Mouse (Mus musculus) kidney, postnatal 0 days (tissue): ENCODE data around the gene H13. TPM values are rescaled to one million over a fixed set of nuclear protein-coding genes. Genes with fewer than 3 reads are reported as not detected.
"Not testable (repeated sequence)": the region's sequence is repeated elsewhere in the genome, so short reads cannot be mapped to it uniquely, and the experiment has no call there.

Experiments used
- ATAC-seq: fragments of 200-750 bp; cut with Nextera tagmentation; replicated peaks from 2 replicates; pipeline ENCODE4 v1.8.0; 2017; ENCODE audit warnings: low read depth, moderate number of reproducible peaks, moderate TSS enrichment, moderate library complexity; ENCODE audit not compliant: low FRiP score
- DNase-seq: peaks from one replicate; pipeline ENCODE4 v3.0.0-alpha.2; 2016; ENCODE audit warnings: low spot score
- H3K27ac ChIP-seq: fragments of 300-500 bp; sonication (generic); 2 replicates; pipeline ENCODE4 v1.5.1; 2014; ENCODE audit warnings: mild to moderate bottlenecking
- H3K27me3 ChIP-seq: fragments of 300-500 bp; sonication (generic); 2 replicates; pipeline ENCODE4 v1.6.1; 2014; ENCODE audit warnings: low read length, mixed read lengths; ENCODE audit not compliant: insufficient read depth
- H3K36me3 ChIP-seq: fragments of 300-500 bp; sonication (generic); 2 replicates; pipeline ENCODE4 v1.6.1; 2014; ENCODE audit warnings: low read length, mixed read lengths; ENCODE audit not compliant: insufficient read depth
- H3K4me1 ChIP-seq: fragments of 300-500 bp; sonication (generic); replicated peaks from 2 replicates; pipeline ENCODE4 v1.6.1; 2014; ENCODE audit warnings: antibody characterized with exemption, low read length, mixed read lengths; ENCODE audit not compliant: insufficient read depth
- H3K4me2 ChIP-seq: fragments of 300-500 bp; sonication (generic); 2 replicates; pipeline ENCODE4 v1.6.1; 2014; ENCODE audit warnings: mild to moderate bottlenecking, low read length, moderate library complexity, mixed read lengths
- H3K4me3 ChIP-seq: fragments of 300-500 bp; sonication (generic); replicated peaks from 2 replicates; pipeline ENCODE4 v1.5.1; 2014; ENCODE audit warnings: low read depth, low read length
- H3K9ac ChIP-seq: fragments of 300-500 bp; sonication (generic); 2 replicates; pipeline ENCODE4 v1.6.1; 2014; ENCODE audit warnings: low read depth, low read length
- H3K9me3 ChIP-seq: fragments of 300-500 bp; sonication (generic); replicated peaks from 2 replicates; pipeline ENCODE4 v1.6.1; 2016; ENCODE audit warnings: low read length, inconsistent platforms, mixed read lengths
- CTCF ChIP-seq: IDR thresholded peaks from 2 replicates; pipeline ENCODE4 v1.5.1; 2016; ENCODE audit warnings: antibody characterized with exemption, low read depth, mild to moderate bottlenecking, moderate library complexity
- WGBS: fragments of 180-500 bp; shearing (Covaris S2); extraction: QIAGEN DNeasy Blood & Tissue Kit; methylation state at CpG from one replicate; pipeline ENCODE4 v1.1.7; 2014; 5-methylcytosine and 5-hydroxymethylcytosine counted together
- polyA plus RNA-seq: library from polyadenylated mRNA; unstranded; fragments of >200 nt; fragmentation: Nextera tagmentation; extraction: Ambion mirVana; gene quantifications from 2 replicates; pipeline ENCODE4 v1.2.1, GENCODE M21; 2015

The H13 gene
- polyA plus RNA-seq, 1 experiment from 2014 or later = 160 TPM

DNA sequence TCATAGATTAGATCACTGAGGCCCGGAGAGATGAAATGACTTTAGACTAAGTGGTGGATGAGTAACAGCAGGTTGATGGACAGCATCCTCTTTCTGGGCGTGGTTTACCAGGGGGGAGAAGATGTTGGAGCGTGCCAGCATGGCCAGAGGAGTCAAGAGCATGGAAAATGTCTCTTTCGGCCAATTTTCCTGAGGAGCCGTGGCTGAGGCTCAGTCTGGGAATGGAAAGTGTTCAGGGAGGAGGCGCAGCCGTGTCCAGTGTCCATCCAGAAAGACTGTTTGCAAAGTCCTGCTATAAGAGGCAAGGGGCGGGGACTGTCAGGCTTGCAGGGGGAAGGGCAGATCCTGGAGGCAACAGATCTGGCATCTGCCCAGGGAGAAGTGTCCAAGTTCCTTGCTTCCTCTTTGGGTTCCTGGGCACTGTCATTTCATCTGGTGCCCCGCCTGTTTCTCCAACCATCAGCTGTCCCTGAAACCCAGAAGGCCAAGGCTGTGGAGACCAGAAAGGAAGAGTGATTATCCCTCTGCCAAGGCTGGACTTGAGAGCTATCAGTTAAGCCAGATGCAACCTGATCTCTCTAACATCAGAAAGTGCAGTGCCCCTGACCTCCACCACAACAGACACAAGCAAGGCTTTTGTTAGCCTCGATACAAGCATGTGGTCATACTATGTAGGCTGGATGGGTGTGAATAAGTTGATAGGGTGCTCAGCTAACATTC lies 16.2 kb upstream of the H13 start:
- 45% methylated on average over 10 of the region's 10 CpGs for WGBS
- no peaks in the 10 kb centered on the region for H3K27me3 ChIP-seq
- no peak overlapping the region for H3K9ac ChIP-seq
- ATAC-seq (0 out of 2 replicates have a peak, but pooled peaks have one; percentile 11), DNase-seq (peak; percentile 47)
- H3K4me2 ChIP-seq = no peak overlapping the region
- H3K36me3 ChIP-seq = no peaks in the 10 kb centered on the region
- H3K9me3 ChIP-seq = no peaks in the 10 kb centered on the region
- 0 out of 2 replicates have a peak overlapping the region, but pooled peaks have one; percentile 5 for H3K27ac ChIP-seq
- H3K4me1 ChIP-seq = peaks cover 7% of the 10 kb centered on the region; the same call in 1 of the 2 replicates
- no peak overlapping the region for H3K4me3 ChIP-seq
- TF ChIP-seq CTCF = no peak

DNA sequence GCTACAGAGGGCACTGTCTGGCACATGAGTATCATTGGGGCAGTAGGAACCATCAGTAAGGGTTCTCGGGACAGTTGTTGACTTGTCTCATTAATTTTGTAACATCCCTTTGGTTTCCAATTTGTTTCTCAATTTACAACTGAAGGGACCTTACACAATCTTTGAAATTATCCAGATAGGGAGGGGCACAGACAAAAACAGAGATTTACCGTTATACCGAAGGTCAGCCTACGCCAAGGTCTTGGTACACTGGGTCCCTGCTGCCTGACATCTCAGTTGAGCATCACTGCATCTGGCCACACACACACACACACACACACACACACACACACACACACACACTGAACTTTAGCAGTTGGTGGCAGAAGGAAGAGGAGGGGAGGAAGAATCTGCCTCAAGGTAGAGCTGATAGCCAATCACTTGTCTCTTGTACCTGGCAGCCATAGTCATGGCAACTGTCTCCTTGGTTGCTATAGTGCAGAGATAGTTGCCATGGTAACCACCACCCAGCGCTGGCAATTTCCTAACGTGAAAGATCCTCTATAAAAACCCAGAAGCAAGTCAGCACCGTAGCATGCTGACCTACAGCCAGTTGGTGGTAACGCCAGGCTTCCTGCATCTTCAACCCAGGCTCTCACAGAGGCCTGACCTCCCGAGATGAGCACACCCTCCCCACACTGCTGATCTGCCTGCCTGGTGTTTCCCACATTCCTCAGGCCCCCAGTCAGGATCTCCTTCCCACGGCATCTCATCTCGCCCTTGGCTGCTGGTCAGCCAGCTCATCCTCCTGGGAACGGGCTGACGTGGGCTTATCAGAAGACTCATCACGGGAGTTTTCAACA lies 15.2 kb upstream of the H13 start:
- ATAC-seq = 0 out of 2 replicates have a peak, but pooled peaks have one; percentile 17
- Histone ChIP-seq H3K36me3 (no peaks in the 10 kb centered on the region), H3K4me2 (no peak overlapping the region), H3K27ac (no peak overlapping the region), H3K27me3 (no peaks in the 10 kb centered on the region), H3K4me1 (peaks cover 7% of the 10 kb centered on the region; the same call in 1 of the 2 replicates), H3K4me3 (no peak overlapping the region), H3K9me3 (no peaks in the 10 kb centered on the region), H3K9ac (no peak overlapping the region)
- TF ChIP-seq CTCF = no peak
- no peak for DNase-seq
- 40% methylated on average over 14 of the region's 14 CpGs for WGBS

DNA sequence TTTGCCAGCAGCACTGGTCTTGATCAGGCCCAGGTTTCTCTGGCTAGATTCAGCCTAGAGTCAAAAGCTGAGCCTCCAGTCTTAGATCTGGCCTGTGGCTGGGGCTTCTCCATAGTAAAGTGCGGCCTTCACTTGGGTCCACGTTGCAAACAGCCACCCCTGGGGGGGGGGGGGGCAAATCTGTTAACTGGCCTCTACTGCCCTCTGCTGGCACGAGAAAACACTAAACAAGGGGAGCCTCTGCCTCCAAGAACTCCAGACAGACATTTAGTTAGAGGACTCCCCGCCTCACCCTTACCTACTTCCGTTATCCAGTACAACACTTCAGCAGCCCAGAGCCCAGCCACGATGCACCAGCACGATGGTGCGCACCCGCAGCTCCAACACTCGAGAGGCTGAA lies 11.9 kb upstream of the H13 start:
- ATAC-seq (no peak), DNase-seq (peak; percentile 52)
- no peaks in the 10 kb centered on the region for H3K9me3 ChIP-seq
- H3K9ac ChIP-seq = no peak overlapping the region
- no peaks in the 10 kb centered on the region for H3K36me3 ChIP-seq
- H3K27ac ChIP-seq = no peak overlapping the region
- no peaks in the 10 kb centered on the region for H3K27me3 ChIP-seq
- H3K4me2 ChIP-seq = no peak overlapping the region
- H3K4me3 ChIP-seq = no peak overlapping the region
- WGBS = 63% methylated on average over 10 of the region's 10 CpGs
- TF ChIP-seq CTCF = peak; percentile 70
- H3K4me1 ChIP-seq = peaks cover 7% of the 10 kb centered on the region; the same call in 1 of the 2 replicates

DNA sequence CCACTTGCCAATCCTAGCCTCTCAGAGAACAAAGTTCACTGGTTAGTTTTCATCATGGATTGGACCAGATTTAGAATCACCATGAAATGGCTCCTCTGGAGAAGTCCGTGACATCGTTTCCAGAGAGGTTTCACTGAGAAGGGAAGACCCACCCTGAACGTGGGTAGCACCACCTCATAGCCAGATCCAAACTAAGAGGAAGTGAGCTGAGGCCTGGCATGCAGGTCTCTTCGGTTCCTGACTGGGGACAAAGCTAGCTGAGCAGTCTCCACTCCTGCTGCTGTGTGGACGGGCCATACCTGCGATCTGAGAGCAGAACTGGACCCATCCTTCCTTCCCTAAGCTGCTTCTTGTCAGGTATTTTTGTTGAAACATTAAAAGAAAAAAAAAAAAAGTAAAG lies 8.1 kb upstream of the H13 start:
- WGBS = 82% methylated on average over 6 of the region's 6 CpGs
- Histone ChIP-seq H3K36me3 (no peaks in the 10 kb centered on the region), H3K27ac (no peak overlapping the region), H3K4me2 (no peak overlapping the region), H3K9ac (no peak overlapping the region), H3K4me3 (no peak overlapping the region), H3K27me3 (no peaks in the 10 kb centered on the region), H3K4me1 (no peaks in the 10 kb centered on the region), H3K9me3 (no peaks in the 10 kb centered on the region)
- TF ChIP-seq CTCF = no peak
- ATAC-seq (no peak), DNase-seq (no peak)

DNA sequence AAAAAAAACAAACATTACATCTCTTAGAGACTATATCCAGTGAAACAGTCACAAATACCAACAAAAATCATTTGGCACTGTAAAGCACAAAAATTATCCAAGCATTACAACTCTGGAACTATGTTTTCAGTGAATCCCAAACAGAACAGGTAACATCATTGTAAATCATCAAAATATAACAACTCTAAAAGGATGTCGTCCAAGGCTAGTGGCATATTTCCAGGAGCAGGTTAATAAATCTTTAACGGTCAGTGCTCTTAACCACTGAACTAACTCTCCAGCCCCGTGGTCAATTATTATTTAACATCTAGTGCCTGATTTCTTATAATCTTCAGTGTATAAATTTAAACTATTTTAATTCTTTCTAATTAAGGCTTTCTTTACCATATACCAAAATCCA lies 3.1 kb upstream of the H13 start:
- 26% methylated on average over 3 of the region's 3 CpGs for WGBS
- H3K27ac ChIP-seq, H3K9me3 ChIP-seq, H3K4me2 ChIP-seq, DNase-seq, H3K4me1 ChIP-seq, H3K36me3 ChIP-seq, H3K27me3 ChIP-seq, H3K4me3 ChIP-seq, ATAC-seq, H3K9ac ChIP-seq: not testable (repeated sequence)

DNA sequence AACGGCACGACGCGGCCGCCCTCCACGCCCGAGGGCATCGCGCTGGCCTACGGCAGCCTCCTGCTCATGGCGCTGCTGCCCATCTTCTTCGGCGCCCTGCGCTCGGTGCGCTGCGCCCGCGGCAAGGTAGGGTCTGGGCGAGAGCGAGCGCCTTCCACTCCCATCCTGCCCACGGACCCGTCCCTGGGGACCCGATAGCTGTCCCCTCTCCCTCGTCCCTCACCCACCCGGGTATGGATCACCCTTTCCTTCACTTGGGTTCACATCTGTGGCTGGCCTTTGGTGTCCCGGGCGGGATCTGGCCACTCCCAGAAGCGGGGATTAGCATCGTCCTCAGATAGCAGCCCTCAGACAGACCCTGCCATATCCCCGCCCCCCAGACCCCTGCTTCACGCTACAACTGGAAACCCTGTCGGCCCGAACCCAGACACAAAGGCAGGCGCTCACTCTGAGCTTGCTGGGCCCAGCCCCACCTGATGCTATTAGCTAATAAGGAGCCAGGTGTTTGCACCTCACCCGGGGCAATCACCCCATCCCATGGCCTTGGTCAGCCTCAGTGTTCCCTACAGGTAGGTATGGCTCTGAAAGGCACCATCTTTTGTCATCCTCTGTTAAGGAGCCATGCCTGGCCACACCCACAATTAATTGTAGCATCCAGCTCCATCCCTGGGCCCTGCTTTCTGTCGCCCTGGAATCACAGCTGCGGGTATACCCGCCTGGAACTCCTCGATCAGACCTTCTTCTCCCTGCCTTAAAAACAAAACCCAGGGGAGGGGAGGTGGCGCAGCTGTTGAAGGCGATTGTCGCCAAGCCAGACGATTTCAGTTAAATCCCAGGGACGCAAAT lies 601 bp downstream of the H13 start:
- no peaks in the 10 kb centered on the region for H3K9me3 ChIP-seq
- peak overlapping the region; percentile 86 for H3K4me2 ChIP-seq
- peak overlapping the region; percentile 72 for H3K4me3 ChIP-seq
- DNase-seq = peak; percentile 71
- under 1% methylated on average over 46 of the region's 46 CpGs for WGBS
- peaks cover 25% of the 10 kb centered on the region for H3K4me1 ChIP-seq
- ATAC-seq = peak; percentile 60
- H3K9ac ChIP-seq = peak overlapping the region; percentile 94
- TF ChIP-seq CTCF = no peak
- H3K27me3 ChIP-seq = no peaks in the 10 kb centered on the region
- peaks cover 5% of the 10 kb centered on the region; the same call in 1 of the 2 replicates for H3K36me3 ChIP-seq
- H3K27ac ChIP-seq = peak overlapping the region; percentile 92
